Mouse (Mus musculus) midbrain, embryonic 10.5 days (tissue): Measurements from ENCODE around the gene Zfp663. TPM values are rescaled to one million over a fixed set of nuclear protein-coding genes. Genes with fewer than 3 reads are reported as not detected.

ENCODE experiments used
- DNase-seq: peaks from one replicate; pipeline ENCODE4 v3.0.0-alpha.2; 2017; ENCODE audit warnings: low spot score
- H3K27ac ChIP-seq: fragments of 300-500 bp; sonication (generic); replicated peaks from 2 replicates; pipeline ENCODE4 v1.5.1; 2016; ENCODE audit warnings: mild to moderate bottlenecking
- H3K27me3 ChIP-seq: fragments of 300-500 bp; sonication (generic); 2 replicates; pipeline ENCODE4 v1.6.1; 2016; ENCODE audit warnings: low read depth, mild to moderate bottlenecking; ENCODE audit not compliant: poor library complexity, severe bottlenecking
- H3K36me3 ChIP-seq: fragments of 300-500 bp; sonication (generic); 2 replicates; pipeline ENCODE4 v1.6.1; 2016; ENCODE audit warnings: mild to moderate bottlenecking, moderate library complexity
- H3K4me1 ChIP-seq: fragments of 300-500 bp; sonication (generic); 2 replicates; pipeline ENCODE4 v1.6.1; 2016
- H3K4me3 ChIP-seq: fragments of 300-500 bp; sonication (generic); 2 replicates; pipeline ENCODE4 v1.5.1; 2016; ENCODE audit warnings: mild to moderate bottlenecking, moderate library complexity
- H3K9me3 ChIP-seq: fragments of 300-500 bp; sonication (generic); replicated peaks from 2 replicates; pipeline ENCODE4 v1.6.1; 2016; ENCODE audit warnings: mild to moderate bottlenecking
- WGBS: fragments of 180-500 bp; shearing (Covaris S2); methylation state at CpG from one replicate; pipeline ENCODE4 v1.1.7; 2016; 5-methylcytosine and 5-hydroxymethylcytosine counted together
- polyA plus RNA-seq: library from polyadenylated mRNA; unstranded; fragments of >200 nt; fragmentation: Nextera tagmentation; extraction: Ambion mirVana; gene quantifications from 2 replicates; pipeline ENCODE4 v1.2.1, GENCODE M21; 2016

Gene Zfp663
- polyA plus RNA-seq, 1 experiment from 2014 or later, result 6.0 TPM

DNA sequence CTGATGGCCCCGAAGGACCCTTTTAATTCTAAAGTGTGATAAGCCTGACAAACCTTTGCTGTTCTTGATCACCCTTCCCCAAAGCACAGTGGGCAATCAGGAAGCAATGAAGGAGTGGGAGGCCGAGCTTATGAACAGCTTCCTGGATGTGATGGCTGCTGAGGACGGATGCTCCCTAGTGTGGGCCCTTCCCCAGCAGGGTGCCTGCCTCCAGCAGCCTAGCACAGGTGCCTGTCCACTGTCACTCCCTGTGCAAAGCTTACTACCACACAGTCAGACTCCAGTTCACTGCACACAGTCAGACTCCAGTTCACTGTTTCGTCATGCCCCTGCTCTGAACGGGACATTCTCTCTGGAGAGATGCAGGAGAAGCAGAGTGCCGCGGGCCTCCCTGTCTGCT, 56.1 kb downstream of the Zfp663 start:
- Histone ChIP-seq H3K4me1 (peaks cover 83% of the 10 kb centered on the region), H3K27ac (no peak overlapping the region), H3K4me3 (no peak overlapping the region), H3K36me3 (peaks cover 85% of the 10 kb centered on the region), H3K27me3 (peaks cover 70% of the 10 kb centered on the region), H3K9me3 (no peaks in the 10 kb centered on the region)
- WGBS, result 68% methylated on average over 7 of the region's 7 CpGs
- no peak for DNase-seq

DNA sequence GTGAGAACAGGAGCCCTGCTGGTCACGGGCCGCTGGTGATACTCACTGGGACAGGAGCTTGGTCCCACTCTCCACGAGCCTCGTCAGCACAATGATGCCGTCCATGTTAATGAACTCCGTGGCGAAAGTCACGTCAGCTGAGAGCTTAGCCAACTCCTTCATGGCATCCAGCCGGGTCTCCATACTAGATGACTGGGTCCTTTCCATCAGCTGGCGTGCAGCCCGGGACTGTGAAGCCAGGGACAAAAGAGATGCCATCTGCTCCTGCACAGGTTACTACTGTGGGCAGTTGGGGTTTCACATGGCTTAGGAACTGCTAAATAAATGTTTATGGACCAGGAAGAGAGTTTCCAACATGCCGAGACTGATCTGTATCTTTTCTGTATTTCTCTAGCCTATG, 57.0 kb downstream of the Zfp663 start:
- H3K4me3 ChIP-seq, result no peak overlapping the region
- peaks cover 78% of the 10 kb centered on the region for H3K4me1 ChIP-seq
- peaks cover 70% of the 10 kb centered on the region for H3K27me3 ChIP-seq
- 76% methylated on average over 12 of the region's 12 CpGs for WGBS
- H3K9me3 ChIP-seq, result no peaks in the 10 kb centered on the region
- peaks cover 93% of the 10 kb centered on the region for H3K36me3 ChIP-seq
- DNase-seq, result no peak
- no peak overlapping the region for H3K27ac ChIP-seq

DNA sequence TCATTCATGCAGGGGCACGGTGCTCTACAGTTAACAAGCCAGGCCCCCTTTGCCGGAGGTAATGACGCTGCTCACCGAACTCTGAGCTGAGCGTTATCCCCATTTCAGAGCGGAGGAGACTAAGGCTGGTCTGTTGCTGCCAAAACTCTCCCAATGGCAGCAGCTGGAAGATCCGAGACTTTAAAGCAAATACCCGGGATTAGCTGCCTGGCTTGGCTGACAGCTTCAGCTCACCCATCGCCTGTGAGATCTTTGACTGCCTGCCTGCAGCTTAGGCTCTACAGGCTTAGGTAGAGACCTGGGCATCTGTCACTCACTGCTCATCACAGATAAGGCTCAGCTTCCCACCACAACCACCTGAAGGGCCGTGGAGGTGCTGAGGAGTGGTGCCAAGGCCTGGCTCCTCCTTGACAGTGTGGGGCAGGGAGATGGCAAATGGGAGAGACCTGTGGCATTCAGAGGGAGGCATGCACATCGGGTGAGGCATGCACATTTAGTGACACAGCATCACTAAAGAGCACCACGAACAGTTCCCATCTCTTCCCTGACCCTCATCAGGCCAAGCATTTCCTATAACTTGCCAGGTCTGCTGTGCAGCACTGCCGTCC, 57.6 kb downstream of the Zfp663 start:
- 38% methylated on average over 13 of the region's 13 CpGs for WGBS
- no peak for DNase-seq
- Histone ChIP-seq H3K4me3 (no peak overlapping the region), H3K36me3 (peaks cover 95% of the 10 kb centered on the region), H3K9me3 (no peaks in the 10 kb centered on the region), H3K27me3 (peaks cover 66% of the 10 kb centered on the region), H3K4me1 (peaks cover 73% of the 10 kb centered on the region), H3K27ac (no peak overlapping the region)

DNA sequence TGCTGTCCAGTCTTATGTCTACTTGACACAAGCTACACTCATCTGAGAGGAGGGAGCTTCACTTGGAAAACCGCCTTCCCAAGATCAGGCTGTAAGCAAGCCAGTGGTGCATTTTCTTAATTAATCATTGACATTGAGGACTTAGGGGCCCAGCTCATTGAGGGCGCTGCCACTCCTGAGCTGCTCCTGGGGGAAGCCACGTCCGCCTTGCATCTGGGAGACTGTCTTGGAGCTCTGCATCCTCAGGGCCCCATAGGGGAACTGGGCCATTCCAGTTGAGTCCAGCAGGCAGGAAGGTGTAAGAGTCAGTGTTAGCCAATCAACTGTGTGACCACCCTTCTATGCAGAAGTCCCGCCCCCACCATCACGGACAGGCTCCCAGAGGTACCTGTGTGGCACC, 60.7 kb downstream of the Zfp663 start:
- H3K4me1 ChIP-seq, result peaks cover 50% of the 10 kb centered on the region
- 92% methylated on average over 6 of the region's 6 CpGs for WGBS
- peaks cover 91% of the 10 kb centered on the region for H3K36me3 ChIP-seq
- no peak overlapping the region for H3K27ac ChIP-seq
- H3K27me3 ChIP-seq, result peaks cover 35% of the 10 kb centered on the region
- H3K9me3 ChIP-seq, result no peaks in the 10 kb centered on the region
- no peak overlapping the region for H3K4me3 ChIP-seq
- DNase-seq, result no peak

DNA sequence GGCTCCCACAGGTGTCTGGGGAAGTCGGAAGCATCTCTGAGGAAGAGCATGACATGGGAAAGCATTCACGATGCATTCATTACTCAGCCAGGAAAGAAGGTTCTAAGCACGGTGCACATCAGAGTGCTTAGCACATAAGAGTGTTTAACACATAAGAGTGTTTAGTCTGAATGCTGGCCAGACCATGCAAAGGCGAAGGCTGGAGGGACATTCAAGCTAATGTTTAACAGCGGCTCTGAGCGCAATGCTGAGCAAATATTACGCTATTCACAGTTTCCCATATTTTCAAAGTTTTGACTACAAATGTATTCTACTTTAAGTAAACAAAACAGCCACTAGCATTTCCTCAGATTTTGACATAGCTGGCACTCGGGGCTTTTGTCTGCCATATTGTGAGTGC, 63.1 kb downstream of the Zfp663 start:
- Histone ChIP-seq H3K36me3 (peaks cover 89% of the 10 kb centered on the region), H3K9me3 (no peaks in the 10 kb centered on the region), H3K4me3 (no peak overlapping the region), H3K4me1 (peaks cover 39% of the 10 kb centered on the region), H3K27me3 (peaks cover 11% of the 10 kb centered on the region), H3K27ac (no peak overlapping the region)
- DNase-seq, result no peak
- 94% methylated on average over 8 of the region's 8 CpGs for WGBS

DNA sequence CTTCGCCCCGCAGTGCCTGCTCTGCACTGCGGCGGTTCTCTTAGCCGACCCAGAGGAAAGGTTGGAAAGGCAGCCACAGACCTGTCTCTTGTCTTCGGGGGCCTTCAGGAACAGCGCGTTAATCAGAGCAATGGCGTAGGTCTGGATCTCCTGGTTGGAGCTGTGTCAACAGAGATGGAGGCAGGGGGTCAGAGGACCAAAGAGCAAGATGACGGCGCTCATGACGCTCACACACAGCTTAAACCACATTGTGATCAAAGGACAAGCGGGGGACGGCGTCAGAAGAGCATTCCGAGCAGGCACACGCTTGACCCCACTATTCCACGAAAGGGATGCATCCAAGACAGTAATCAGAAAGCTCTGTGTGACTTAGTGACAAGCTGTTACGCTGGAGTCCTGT, 63.7 kb downstream of the Zfp663 start:
- peaks cover 89% of the 10 kb centered on the region for H3K36me3 ChIP-seq

DNA sequence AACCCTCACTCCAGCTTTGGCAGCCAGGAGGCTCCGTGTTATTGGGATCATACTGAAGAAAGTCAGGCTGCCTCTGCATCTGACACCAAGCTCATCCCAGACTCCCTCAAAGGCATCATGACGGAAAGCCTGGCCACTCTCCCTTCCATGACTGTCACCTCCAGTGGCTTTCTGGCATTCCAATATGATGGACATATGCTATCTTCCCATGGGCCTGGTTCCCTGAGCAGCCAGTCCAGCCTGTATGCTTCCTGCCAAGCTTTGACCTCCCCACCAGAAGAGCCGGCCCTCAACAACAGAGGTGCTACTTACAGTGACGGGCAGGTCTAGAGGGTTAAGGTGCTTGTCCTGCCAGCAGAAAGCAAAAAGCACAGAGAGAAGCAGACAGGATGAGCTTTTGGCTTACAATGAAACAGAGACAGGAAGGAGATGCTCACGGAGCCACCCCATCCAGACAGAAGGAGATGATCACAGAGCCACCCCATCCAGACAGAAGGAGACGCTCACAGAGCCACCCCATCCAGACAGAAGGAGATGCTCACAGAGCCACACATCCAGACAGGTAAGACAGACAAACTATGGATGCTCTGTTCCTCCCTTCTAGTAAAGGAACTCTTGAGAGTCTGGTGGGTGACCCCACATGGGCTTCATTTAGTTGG, 65.0 kb downstream of the Zfp663 start:
- Histone ChIP-seq H3K4me3 (no peak overlapping the region), H3K9me3 (no peaks in the 10 kb centered on the region), H3K4me1 (peaks cover 26% of the 10 kb centered on the region), H3K27me3 (no peaks in the 10 kb centered on the region), H3K27ac (no peak overlapping the region), H3K36me3 (peaks cover 89% of the 10 kb centered on the region)
- no peak for DNase-seq
- WGBS, result 86% methylated on average over 6 of the region's 6 CpGs

More for the DNA sequence above, 63.7 kb downstream of the Zfp663 start:
- no peak overlapping the region for H3K4me3 ChIP-seq
- 90% methylated on average over 19 of the region's 19 CpGs for WGBS
- peaks cover 37% of the 10 kb centered on the region for H3K4me1 ChIP-seq
- no peak for DNase-seq
- H3K9me3 ChIP-seq, result no peaks in the 10 kb centered on the region
- peaks cover 5% of the 10 kb centered on the region; the same call in 1 of the 2 replicates for H3K27me3 ChIP-seq
- no peak overlapping the region for H3K27ac ChIP-seq

DNA sequence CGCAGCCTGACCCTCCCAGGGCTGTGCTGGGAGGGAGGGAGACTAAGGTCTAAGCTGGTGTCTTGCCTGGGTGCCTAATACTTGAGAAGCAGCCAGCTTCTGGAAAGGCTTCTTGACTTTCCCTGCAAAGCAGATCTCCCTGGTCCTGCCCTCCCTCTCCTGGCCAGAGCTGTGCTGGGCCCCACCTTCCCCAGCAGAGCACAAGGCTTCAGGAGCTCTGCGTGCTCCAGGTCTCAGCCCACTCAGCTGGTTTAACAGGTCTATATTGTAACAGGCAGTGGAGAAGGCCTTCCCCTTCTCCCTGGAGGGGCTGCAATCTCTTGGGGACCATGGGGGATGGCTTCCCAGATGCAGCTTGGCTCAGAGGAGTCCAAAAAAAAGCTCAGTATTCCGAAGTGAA, 67.1 kb downstream of the Zfp663 start:
- Histone ChIP-seq H3K27ac (peak overlapping the region; percentile 29; the same call in 1 of the 2 replicates), H3K9me3 (no peaks in the 10 kb centered on the region), H3K27me3 (no peaks in the 10 kb centered on the region), H3K4me1 (peaks cover 23% of the 10 kb centered on the region), H3K4me3 (no peak overlapping the region), H3K36me3 (peaks cover 90% of the 10 kb centered on the region)
- DNase-seq, result no peak
- 54% methylated on average over 3 of the region's 3 CpGs for WGBS

Other genes starting within 250 kb of the Zfp663 start
- 3.9 and 7.1 TPM in 2 replicates for gene Cdh22, start 133.9 kb downstream of the Zfp663 start, polyA plus RNA-seq
- gene Slc35c2, start 80.9 kb downstream of the Zfp663 start, polyA plus RNA-seq, result 72.8 and 73.0 TPM in 2 replicates
- 81.7 and 90.0 TPM in 2 replicates for gene Elmo2, start 42.2 kb downstream of the Zfp663 start, polyA plus RNA-seq
- 19.9 and 23.1 TPM in 2 replicates for gene Zfp334, start 19.5 kb upstream of the Zfp663 start, polyA plus RNA-seq
- gene Ocstamp, start 31.7 kb upstream of the Zfp663 start, polyA plus RNA-seq, result 0.06 and 0.07 TPM in 2 replicates
- gene Slc13a3, start 104.5 kb upstream of the Zfp663 start, polyA plus RNA-seq, result 0.48 and 1.3 TPM in 2 replicates
- 53.2 and 56.9 TPM in 2 replicates for gene Trp53rka, start 124.6 kb upstream of the Zfp663 start, polyA plus RNA-seq
- gene Slc2a10, start 135.1 kb upstream of the Zfp663 start, polyA plus RNA-seq, result 4.0 and 4.4 TPM in 2 replicates
- gene Eya2, start 226.3 kb upstream of the Zfp663 start, polyA plus RNA-seq, result 9.6 and 14.2 TPM in 2 replicates